Mouse (Mus musculus): Measurements from ENCODE around the gene Gm2007.
"Not testable (repeated sequence)": the region's sequence is repeated elsewhere in the genome, so short reads cannot be mapped to it uniquely, and the experiment has no call there.

DNA sequence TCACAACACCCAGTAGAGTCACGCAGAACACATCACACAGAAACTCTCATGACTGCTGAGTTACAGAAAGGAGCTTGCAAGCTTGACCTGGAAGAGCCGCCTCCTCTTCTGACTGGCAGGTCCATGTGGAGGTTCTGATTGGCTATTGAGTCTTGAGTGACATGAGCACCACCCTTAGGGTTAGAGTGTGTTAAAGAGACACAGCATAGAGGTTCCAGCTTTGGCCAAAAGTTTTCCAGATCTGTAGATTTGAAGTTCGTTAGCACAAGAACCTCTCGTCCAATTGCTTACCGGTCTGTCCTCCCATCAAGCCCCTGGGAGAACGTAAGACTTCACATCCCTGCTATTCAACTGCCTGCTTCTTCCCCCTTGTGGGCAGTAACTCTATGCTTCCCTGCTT, 59.7 kb downstream of the Gm2007 start, which contains the start of gene Gm14288:
- not testable (repeated sequence) for TF ChIP-seq CTCF (IDR thresholded peaks at IDR 0.05; ENCODE audit: borderline replicate concordance, extremely low read depth, insufficient read depth, insufficient read length); POLR2A (IDR thresholded peaks at IDR 0.05; ENCODE audit: borderline replicate concordance, extremely low read depth, insufficient read depth, insufficient read length, poor library complexity, severe bottlenecking)
